Mouse (Mus musculus): ENCODE measurements at regions not wholly inside any gene's neighbourhood (a gene's known extent, or its start where the extent isn't known, plus 50 kb on each side); places are given as distances from the start of the nearest gene placed in this dataset.

GRCm38 (mm10) chr19:15431798-15432197 is 515.3 kb downstream of the Psat1 start:
- ATAC-seq (ENCODE audit: borderline replicate concordance, extremely low read depth, low FRiP score, low TSS enrichment) = no peak
- Histone ChIP-seq H3K9ac (no peak overlapping the region), H3K4me2 (no peak overlapping the region), H3K4me3 (no peak overlapping the region), H3K4me1 (no peaks in the 10 kb centered on the region), H3K36me3 (no peaks in the 10 kb centered on the region), H3K27me3 (no peaks in the 10 kb centered on the region), H3K9me3 (no peaks in the 10 kb centered on the region), H3K27ac (no peak overlapping the region)
- 71% methylated on average over 5 of the region's 5 CpGs for WGBS

- Histone ChIP-seq H3K36me3 (no peaks in the 10 kb centered on the region), H3K4me2 (no peak overlapping the region), H3K27ac (no peak overlapping the region), H3K9ac (no peak overlapping the region), H3K27me3 (no peaks in the 10 kb centered on the region), H3K9me3 (no peaks in the 10 kb centered on the region), H3K4me3 (no peak overlapping the region), H3K4me1 (no peaks in the 10 kb centered on the region)
- WGBS = 40% methylated on average over 3 of the region's 3 CpGs
- ATAC-seq (ENCODE audit: borderline replicate concordance, extremely low read depth, low FRiP score, low TSS enrichment) = no peak
Observed at GRCm38 (mm10) chr19:15421311-15421710, 525.8 kb downstream of the Psat1 start.

- ATAC-seq (ENCODE audit: borderline replicate concordance, extremely low read depth, low FRiP score, low TSS enrichment) = no peak
- Histone ChIP-seq H3K4me1 (no peaks in the 10 kb centered on the region), H3K36me3 (no peaks in the 10 kb centered on the region), H3K9ac (no peak overlapping the region), H3K4me3 (no peak overlapping the region), H3K27ac (no peak overlapping the region), H3K9me3 (no peaks in the 10 kb centered on the region), H3K27me3 (no peaks in the 10 kb centered on the region), H3K4me2 (no peak overlapping the region)
- WGBS = 87% methylated on average over 3 of the region's 3 CpGs
Observed at GRCm38 (mm10) chr19:15398624-15399023, 548.5 kb downstream of the Psat1 start.

- H3K27ac ChIP-seq = no peak overlapping the region
- H3K4me3 ChIP-seq = no peak overlapping the region
- no peak for ATAC-seq (ENCODE audit: borderline replicate concordance, extremely low read depth, low FRiP score, low TSS enrichment)
- no peaks in the 10 kb centered on the region for H3K4me1 ChIP-seq
- WGBS = 79% methylated on average over 8 of the region's 8 CpGs
- no peak overlapping the region for H3K9ac ChIP-seq
- H3K27me3 ChIP-seq = no peaks in the 10 kb centered on the region
- H3K4me2 ChIP-seq = no peak overlapping the region
- H3K36me3 ChIP-seq = no peaks in the 10 kb centered on the region
- H3K9me3 ChIP-seq = no peaks in the 10 kb centered on the region
Observed at GRCm38 (mm10) chr19:15371682-15372081, 575.5 kb downstream of the Psat1 start.

GRCm38 (mm10) chr19:15366951-15367350 is 580.2 kb downstream of the Psat1 start:
- H3K9ac ChIP-seq = no peak overlapping the region
- H3K4me3 ChIP-seq = no peak overlapping the region
- no peaks in the 10 kb centered on the region for H3K9me3 ChIP-seq
- ATAC-seq (ENCODE audit: borderline replicate concordance, extremely low read depth, low FRiP score, low TSS enrichment) = no peak
- H3K4me2 ChIP-seq = no peak overlapping the region
- H3K27ac ChIP-seq = no peak overlapping the region
- 50% methylated on average over 2 of the region's 2 CpGs for WGBS
- no peaks in the 10 kb centered on the region for H3K27me3 ChIP-seq
- no peaks in the 10 kb centered on the region for H3K4me1 ChIP-seq
- H3K36me3 ChIP-seq = no peaks in the 10 kb centered on the region

GRCm38 (mm10) chr19:15357181-15357580 is 590.0 kb downstream of the Psat1 start:
- H3K27ac ChIP-seq = no peak overlapping the region

GRCm38 (mm10) chr19:15348356-15348755 is 598.8 kb downstream of the Psat1 start:
- Histone ChIP-seq H3K4me2 (no peak overlapping the region), H3K4me1 (no peaks in the 10 kb centered on the region), H3K27ac (no peak overlapping the region), H3K27me3 (no peaks in the 10 kb centered on the region), H3K36me3 (no peaks in the 10 kb centered on the region), H3K4me3 (no peak overlapping the region), H3K9me3 (no peaks in the 10 kb centered on the region), H3K9ac (no peak overlapping the region)
- no peak for ATAC-seq (ENCODE audit: borderline replicate concordance, extremely low read depth, low FRiP score, low TSS enrichment)
- WGBS = 85% methylated on average over 3 of the region's 3 CpGs

More at GRCm38 (mm10) chr19:15357181-15357580, 590.0 kb downstream of the Psat1 start:
- no peaks in the 10 kb centered on the region for H3K36me3 ChIP-seq
- no peak for ATAC-seq (ENCODE audit: borderline replicate concordance, extremely low read depth, low FRiP score, low TSS enrichment)
- no peaks in the 10 kb centered on the region for H3K4me1 ChIP-seq
- H3K27me3 ChIP-seq = no peaks in the 10 kb centered on the region
- H3K9ac ChIP-seq = no peak overlapping the region
- H3K9me3 ChIP-seq = no peaks in the 10 kb centered on the region
- 86% methylated on average over 3 of the region's 3 CpGs for WGBS
- no peak overlapping the region for H3K4me3 ChIP-seq
- H3K4me2 ChIP-seq = no peak overlapping the region

- H3K4me3 ChIP-seq = no peak overlapping the region
- WGBS = 82% methylated on average over 1 of the region's 1 CpGs
Observed at GRCm38 (mm10) chr19:15342229-15342628, 604.9 kb downstream of the Psat1 start.

GRCm38 (mm10) chr19:15340305-15340983 is 606.7 kb downstream of the Psat1 start:
- Histone ChIP-seq H3K9me3 (no peaks in the 10 kb centered on the region), H3K4me1 (no peaks in the 10 kb centered on the region), H3K27me3 (no peaks in the 10 kb centered on the region; the same call in 1 of the 2 replicates), H3K4me3 (no peak overlapping the region), H3K4me2 (no peak overlapping the region), H3K27ac (no peak overlapping the region), H3K36me3 (no peaks in the 10 kb centered on the region), H3K9ac (no peak overlapping the region)
- ATAC-seq (ENCODE audit: borderline replicate concordance, extremely low read depth, low FRiP score, low TSS enrichment) = no peak
- 47% methylated on average over 19 of the region's 19 CpGs for WGBS

More at GRCm38 (mm10) chr19:15342229-15342628, 604.9 kb downstream of the Psat1 start:
- H3K4me2 ChIP-seq = no peak overlapping the region
- H3K9ac ChIP-seq = no peak overlapping the region
- no peaks in the 10 kb centered on the region for H3K36me3 ChIP-seq
- H3K9me3 ChIP-seq = no peaks in the 10 kb centered on the region
- no peaks in the 10 kb centered on the region for H3K4me1 ChIP-seq
- ATAC-seq (ENCODE audit: borderline replicate concordance, extremely low read depth, low FRiP score, low TSS enrichment) = no peak
- H3K27me3 ChIP-seq = no peaks in the 10 kb centered on the region; the same call in 1 of the 2 replicates
- H3K27ac ChIP-seq = no peak overlapping the region

- no peak overlapping the region for H3K4me3 ChIP-seq
- H3K27ac ChIP-seq = no peak overlapping the region
- no peaks in the 10 kb centered on the region for H3K4me1 ChIP-seq
- no peak for ATAC-seq (ENCODE audit: borderline replicate concordance, extremely low read depth, low FRiP score, low TSS enrichment)
- 66% methylated on average over 11 of the region's 11 CpGs for WGBS
- no peak overlapping the region for H3K9ac ChIP-seq
- H3K4me2 ChIP-seq = no peak overlapping the region
- H3K36me3 ChIP-seq = no peaks in the 10 kb centered on the region
- no peaks in the 10 kb centered on the region; the same call in 1 of the 2 replicates for H3K27me3 ChIP-seq
- H3K9me3 ChIP-seq = no peaks in the 10 kb centered on the region
Observed at GRCm38 (mm10) chr19:15339979-15340304, 607.2 kb downstream of the Psat1 start.

- H3K9me3 ChIP-seq = no peaks in the 10 kb centered on the region
- no peak overlapping the region for H3K4me3 ChIP-seq
- no peaks in the 10 kb centered on the region for H3K4me1 ChIP-seq
- H3K4me2 ChIP-seq = no peak overlapping the region
- no peaks in the 10 kb centered on the region for H3K36me3 ChIP-seq
- H3K27ac ChIP-seq = no peak overlapping the region
- no peak for ATAC-seq (ENCODE audit: borderline replicate concordance, extremely low read depth, low FRiP score, low TSS enrichment)
- no peak overlapping the region for H3K9ac ChIP-seq
- H3K27me3 ChIP-seq = no peaks in the 10 kb centered on the region; the same call in 1 of the 2 replicates
- 75% methylated on average over 3 of the region's 3 CpGs for WGBS
Observed at GRCm38 (mm10) chr19:15330155-15330554, 617.0 kb downstream of the Psat1 start.

GRCm38 (mm10) chr19:15299474-15299873 is 647.7 kb downstream of the Psat1 start:
- H3K4me2 ChIP-seq = peak overlapping the region; percentile 13; the same call in 1 of the 2 replicates
- H3K27ac ChIP-seq = no peak overlapping the region
- H3K9ac ChIP-seq = no peak overlapping the region
- H3K27me3 ChIP-seq = no peaks in the 10 kb centered on the region
- H3K4me1 ChIP-seq = no peaks in the 10 kb centered on the region
- H3K36me3 ChIP-seq = no peaks in the 10 kb centered on the region
- ATAC-seq (ENCODE audit: borderline replicate concordance, extremely low read depth, low FRiP score, low TSS enrichment) = no peak
- H3K4me3 ChIP-seq = no peak overlapping the region
- 34% methylated on average over 6 of the region's 6 CpGs for WGBS
- H3K9me3 ChIP-seq = no peaks in the 10 kb centered on the region

GRCm38 (mm10) chr19:15285016-15285415 is 662.1 kb downstream of the Psat1 start:
- Histone ChIP-seq H3K27ac (no peak overlapping the region), H3K9me3 (no peaks in the 10 kb centered on the region), H3K36me3 (no peaks in the 10 kb centered on the region), H3K27me3 (no peaks in the 10 kb centered on the region), H3K9ac (no peak overlapping the region), H3K4me3 (no peak overlapping the region), H3K4me2 (no peak overlapping the region), H3K4me1 (no peaks in the 10 kb centered on the region)
- 68% methylated on average over 2 of the region's 2 CpGs for WGBS
- no peak for ATAC-seq (ENCODE audit: borderline replicate concordance, extremely low read depth, low FRiP score, low TSS enrichment)
